Mouse (Mus musculus): ENCODE measurements around the gene Zc3h7a.

GRCm38 (mm10) chr16:11097301-11097700 is 78.9 kb downstream of the Zc3h7a start:
- TF ChIP-seq CTCF (IDR thresholded peaks at IDR 0.05; ENCODE audit: borderline replicate concordance, extremely low read depth, insufficient read depth, insufficient read length) = no peak
- TF ChIP-seq POLR2A (IDR thresholded peaks at IDR 0.05; ENCODE audit: borderline replicate concordance, extremely low read depth, insufficient read depth, insufficient read length, poor library complexity, severe bottlenecking) = no peak
